Mouse (Mus musculus) CH12.LX (cell line): ENCODE measurements around the gene Chrna1. TPM values are rescaled to one million over a fixed set of nuclear protein-coding genes. Genes with fewer than 3 reads are reported as not detected.

Source experiments
- DNase-seq: peaks from one replicate; pipeline ENCODE4 v3.0.0-alpha.2; 2013; ENCODE audit errors: extremely low read depth
- H3K27ac ChIP-seq: 2 replicates; pipeline ENCODE4 v1.5.1; 2012; ENCODE audit warnings: low read depth, mild to moderate bottlenecking, control low read depth, moderate library complexity; ENCODE audit not compliant: insufficient read depth
- H3K27me3 ChIP-seq: replicated peaks from 2 replicates; pipeline ENCODE3; 2012; ENCODE audit warnings: inconsistent platforms
- H3K36me3 ChIP-seq, 2 experiments: replicated peaks in 1 of 2; 2 replicates each; pipeline versions ENCODE3 to v1.6.1; 2012; ENCODE audit warnings: inconsistent platforms in 1 of 2, low read length in 1 of 2, mild to moderate bottlenecking in 1 of 2, mixed read lengths in 1 of 2, moderate library complexity in 1 of 2; ENCODE audit not compliant: control insufficient read depth in 1 of 2, insufficient read depth in 1 of 2
- H3K4me1 ChIP-seq, 2 experiments: 2 replicates each; pipeline ENCODE4 v1.6.1; 2012; ENCODE audit warnings: inconsistent platforms in 1 of 2, moderate library complexity in 1 of 2; ENCODE audit not compliant: insufficient read depth in 2 of 2, control insufficient read depth in 1 of 2
- H3K4me2 ChIP-seq: 2 replicates; pipeline ENCODE4 v1.6.1; 2012; ENCODE audit warnings: low read depth, mild to moderate bottlenecking, control low read depth; ENCODE audit not compliant: poor library complexity, insufficient read depth, severe bottlenecking
- H3K4me3 ChIP-seq, 3 experiments: fragments of 150-350 bp in 1 of 3; sonication (generic) in 1 of 3; replicated peaks in 1 of 3; 2 replicates each; pipeline versions ENCODE3 to v1.5.1; 2011 to 2012; ENCODE audit warnings: low read depth in 2 of 3, low read length in 2 of 3, mild to moderate bottlenecking in 2 of 3, moderate library complexity in 2 of 3, control low read depth in 1 of 3, improper control_type of control experiment in 1 of 3, inconsistent platforms in 1 of 3, mixed read lengths in 1 of 3; ENCODE audit not compliant: poor library complexity in 1 of 3
- H3K79me2 ChIP-seq: replicated peaks from 2 replicates; pipeline ENCODE4 v1.6.1; 2012; ENCODE audit warnings: mild to moderate bottlenecking, moderate library complexity; ENCODE audit not compliant: control insufficient read depth, poor library complexity, insufficient read depth, severe bottlenecking; ENCODE audit errors: extremely low read depth
- H3K9ac ChIP-seq: 2 replicates; pipeline ENCODE4 v1.6.1; 2012; ENCODE audit warnings: low read depth, mild to moderate bottlenecking, control low read depth, moderate library complexity; ENCODE audit not compliant: insufficient read depth
- H3K9me3 ChIP-seq: replicated peaks from 2 replicates; pipeline ENCODE3; 2012; ENCODE audit warnings: low read length, inconsistent platforms, mixed read lengths
- CTCF ChIP-seq, 2 experiments: IDR thresholded peaks in 1 of 2; conservative IDR thresholded peaks in 1 of 2; 2 replicates each; pipeline ENCODE4 v1.5.1; 2011 to 2012; ENCODE audit warnings: low read depth in 2 of 2, low read length in 2 of 2, improper control_type of control experiment in 1 of 2, inconsistent platforms in 1 of 2, mild to moderate bottlenecking in 1 of 2, moderate library complexity in 1 of 2
- E2F4 ChIP-seq: IDR thresholded peaks from 2 replicates; pipeline ENCODE4 v1.6.1; 2011; ENCODE audit warnings: low read depth, low read length, improper control_type of control experiment; ENCODE audit not compliant: insufficient replicate concordance
- EP300 ChIP-seq: IDR thresholded peaks from 2 replicates; pipeline ENCODE4 v1.6.1; 2011; ENCODE audit warnings: low read length, improper control_type of control experiment
- GABPA ChIP-seq: IDR thresholded peaks from 2 replicates; pipeline ENCODE4 v1.6.1; 2012; ENCODE audit warnings: low read depth, low read length, improper control_type of control experiment, inconsistent platforms; ENCODE audit not compliant: insufficient replicate concordance
- MAFK ChIP-seq: IDR thresholded peaks from 2 replicates; pipeline ENCODE4 v1.6.1; 2011; ENCODE audit warnings: low read length, improper control_type of control experiment; ENCODE audit not compliant: insufficient replicate concordance
- MYC ChIP-seq: IDR thresholded peaks from 2 replicates; pipeline ENCODE4 v1.6.1; 2011; ENCODE audit warnings: low read depth, mild to moderate bottlenecking, improper control_type of control experiment, low read length
- NRF1 ChIP-seq: IDR thresholded peaks from 2 replicates; pipeline ENCODE4 v1.6.1; 2014; ENCODE audit warnings: low read depth, mild to moderate bottlenecking, inconsistent platforms, low read length, improper control_type of control experiment, moderate library complexity
- POLR2A ChIP-seq: IDR thresholded peaks from 2 replicates; pipeline ENCODE4 v1.6.1; 2011; ENCODE audit warnings: low read depth, mild to moderate bottlenecking, improper control_type of control experiment, low read length
- UBTF ChIP-seq: IDR thresholded peaks from 2 replicates; pipeline ENCODE4 v1.6.1; 2012; ENCODE audit warnings: low read depth, mild to moderate bottlenecking, inconsistent platforms, low read length, improper control_type of control experiment, moderate library complexity
- USF1 ChIP-seq: IDR thresholded peaks from 2 replicates; pipeline ENCODE4 v1.6.1; 2014; ENCODE audit warnings: low read depth, mild to moderate bottlenecking, inconsistent platforms, low read length, improper control_type of control experiment
- dilution Hi-C: fragments of 300-500 bp; cut with MboI; formaldehyde crosslinking; loops from 2 replicates; pipeline ENCODE4 v1.14.3; 2020; ENCODE audit warnings: low sequenced_read_pairs; ENCODE audit not compliant: extremely low pct_unique_long_range_greater_than_20kb, extremely low pct_ligation_motif_present
- in situ Hi-C: fragments of 300-500 bp; cut with MboI; formaldehyde crosslinking; loops from 3 replicates; pipeline ENCODE4 v1.14.3; 2019; ENCODE audit warnings: low sequenced_read_pairs, low pct_ligation_motif_present, low pct_unique_long_range_greater_than_20kb, mixed read lengths
- polyA plus RNA-seq: library from polyadenylated mRNA; unstranded; fragments of >175 nt; gene quantifications from 2 replicates; pipeline ENCODE4 v1.2.1, GENCODE M21; 2012; ENCODE audit warnings: low read depth; ENCODE audit not compliant: insufficient read length
- total RNA-seq, 2 experiments: library from RNA; depleted of rRNA; stranded (reverse); fragments of 300-350 nt in 1 of 2; fragments of >200 nt in 1 of 2; gene quantifications; 2 replicates each; pipeline ENCODE4 v1.2.3; 2012 to 2014

The Chrna1 gene
- total and polyA plus RNA-seq, 3 experiments, result not detected

GRCm38 (mm10) chr2:73529356-73530330 lies 50.5 kb downstream of the Chrna1 start, which contains the start of gene Wipf1:
Gene Wipf1, minus strand, starts transcription at chr2:73529734.
- peaks cover 1% of the 10 kb centered on the region for H3K27me3 ChIP-seq
- H3K4me1 ChIP-seq, result peaks cover 9 to 18% of the 10 kb centered on the region in 2 experiments
- peak within 1 kb of the TSS; percentile 57 for H3K9ac ChIP-seq
- in situ Hi-C loops, result no loop called here
- H3K27ac ChIP-seq, result no peak within 1 kb of the TSS
- H3K79me2 ChIP-seq, result no peaks in the 10 kb centered on the region
- no peaks in the 10 kb centered on the region for H3K36me3 ChIP-seq
- H3K9me3 ChIP-seq, result peaks cover 9% of the 10 kb centered on the region
- dilution Hi-C loops, result no loop called here
- peak within 1 kb of the TSS; percentile 61 for H3K4me2 ChIP-seq
- H3K4me3 ChIP-seq, result peak within 1 kb of the TSS; percentile 16 to 71 (median 25)
- DNase-seq, result no peak
- TF ChIP-seq USF1 (no peak), UBTF (0 out of 2 replicates have a peak, but pooled peaks have one; percentile 69)

DNA sequence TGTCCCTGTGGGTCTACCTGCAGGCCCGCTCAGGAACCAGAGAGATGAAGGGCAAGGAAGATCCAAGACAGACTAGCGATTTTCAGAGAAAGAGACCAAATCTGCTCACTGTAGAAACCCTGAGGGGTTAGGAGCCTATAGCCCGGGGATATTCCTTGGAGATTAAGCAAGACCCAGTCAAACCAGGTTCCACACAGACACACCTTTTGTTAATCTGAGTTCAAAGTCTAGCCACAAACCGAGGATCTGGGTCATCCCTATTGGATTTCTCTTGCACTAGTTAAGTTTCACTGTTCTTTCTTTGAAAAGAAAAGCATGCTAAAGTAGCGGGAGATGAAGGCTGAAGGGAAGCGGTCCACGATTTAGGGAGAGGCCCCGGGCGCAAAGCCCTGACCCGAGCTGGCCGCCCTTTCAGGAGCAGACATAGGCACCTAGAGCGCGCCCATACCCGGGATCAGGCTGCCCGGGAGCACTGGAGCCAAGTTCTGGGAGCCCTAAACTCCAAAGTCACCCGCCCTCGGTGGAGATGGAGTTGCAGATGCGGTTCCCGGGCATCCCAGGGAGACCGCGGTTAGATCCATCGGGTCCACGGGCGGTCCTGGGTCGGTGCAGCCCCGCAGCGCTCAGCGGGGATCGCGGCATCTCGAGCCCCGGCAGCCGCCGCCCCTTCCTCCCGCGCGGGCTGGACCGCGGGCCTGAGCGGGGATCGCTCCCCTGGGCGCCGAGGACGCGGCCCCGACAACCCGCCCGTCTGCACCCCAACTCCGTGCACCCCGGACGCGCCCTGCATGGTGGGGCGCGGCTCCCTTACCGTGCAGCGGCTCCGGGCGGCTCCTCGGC lies 51.4 kb downstream of the Chrna1 start:
- H3K4me1 ChIP-seq, result peaks cover 9 to 12% of the 10 kb centered on the region in 2 experiments
- no peak for DNase-seq
- peaks cover 9% of the 10 kb centered on the region for H3K9me3 ChIP-seq
- H3K36me3 ChIP-seq, result no peaks in the 10 kb centered on the region
- peak overlapping the region in 2 of 3 experiments; percentile 25 to 71 for H3K4me3 ChIP-seq
- dilution Hi-C loops (no loop called here), in situ Hi-C loops (no loop called here)
- H3K27ac ChIP-seq, result no peak overlapping the region
- H3K79me2 ChIP-seq, result no peaks in the 10 kb centered on the region
- peak overlapping the region; percentile 57 for H3K9ac ChIP-seq
- peaks cover 1% of the 10 kb centered on the region for H3K27me3 ChIP-seq
- TF ChIP-seq UBTF (no peak), MAFK (no peak), MYC (no peak)
- H3K4me2 ChIP-seq, result peak overlapping the region; percentile 61

DNA sequence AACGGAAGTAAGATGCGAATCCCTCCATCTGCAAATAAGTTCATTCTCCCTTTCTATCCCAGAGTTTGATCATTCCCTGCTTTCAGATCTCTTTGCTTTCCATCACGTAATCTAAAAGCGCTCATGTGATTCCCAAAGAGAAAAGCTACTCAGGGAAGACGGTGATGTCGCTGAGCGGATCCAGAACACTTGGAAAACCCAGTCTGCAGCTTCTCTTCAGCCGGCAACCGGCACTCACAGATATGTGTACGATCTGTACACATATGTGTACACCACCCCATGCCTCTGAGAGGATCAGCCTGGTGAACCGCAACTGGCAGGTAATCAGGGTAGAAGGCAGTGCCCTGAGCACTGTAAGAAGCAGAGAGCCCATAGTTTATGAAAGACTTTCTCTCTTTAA lies 52.2 kb downstream of the Chrna1 start:
- peaks cover 9% of the 10 kb centered on the region for H3K9me3 ChIP-seq
- TF ChIP-seq GABPA, result no peak
- no peak for TF ChIP-seq E2F4
- TF ChIP-seq EP300, result no peak
- no peak for TF ChIP-seq CTCF (conservative IDR thresholded peaks at IDR 0.05 in 1 of 2, IDR thresholded peaks at IDR 0.05 in 1 of 2; ENCODE audit: low read depth in 2 of 2, low read length in 2 of 2)
- TF ChIP-seq POLR2A, result no peak
- TF ChIP-seq NRF1, result no peak
- dilution Hi-C loops, result no loop called here

More for the DNA sequence above, 52.2 kb downstream of the Chrna1 start:
- Histone ChIP-seq H3K4me1 (peaks cover 9 to 14% of the 10 kb centered on the region in 2 experiments; a peak in 3 of 4 replicates), H3K36me3 (no peaks in the 10 kb centered on the region), H3K27ac (no peak overlapping the region), H3K9ac (no peak overlapping the region), H3K4me2 (no peak overlapping the region), H3K79me2 (no peaks in the 10 kb centered on the region), H3K27me3 (peaks cover 1% of the 10 kb centered on the region), H3K4me3 (no peak overlapping the region)
- in situ Hi-C loops, result no loop called here
- no peak for DNase-seq
